Mouse (Mus musculus): ENCODE results near the gene Sos1. TPM values are rescaled to one million over a fixed set of nuclear protein-coding genes. Genes with fewer than 3 reads are reported as not detected.

Gene Sos1
- polyA plus RNA-seq, 1 experiment from 2014 or later: 2.2 TPM

GRCm38 (mm10) chr17:80505766-80506165 is 25.5 kb upstream of the Sos1 start:
- H3K27ac ChIP-seq (replicated peaks): no peak overlapping the region
- no peaks in the 10 kb centered on the region for H3K9me3 ChIP-seq (ENCODE audit: control insufficient read depth, low read length)
- DNase-seq (ENCODE audit: low spot score): no peak
- no peak for ATAC-seq (ENCODE audit: low FRiP score, low TSS enrichment)
- no peak overlapping the region for H3K4me2 ChIP-seq (replicated peaks; ENCODE audit: low read depth)
- 79% methylated on average over 6 of the region's 6 CpGs for WGBS
- H3K9ac ChIP-seq (ENCODE audit: low read length): no peak overlapping the region
- TF ChIP-seq CTCF (IDR thresholded peaks at IDR 0.05; ENCODE audit: low read depth) (no peak), EP300 (optimal IDR thresholded peaks at IDR 0.05) (no peak)
- H3K4me1 ChIP-seq (replicated peaks; ENCODE audit: control insufficient read depth, insufficient read depth): no peaks in the 10 kb centered on the region
- no peaks in the 10 kb centered on the region for H3K36me3 ChIP-seq (ENCODE audit: control insufficient read depth, insufficient read depth, low read length)
- H3K4me3 ChIP-seq (ENCODE audit: low read depth, low read length): no peak overlapping the region
- H3K27me3 ChIP-seq (ENCODE audit: control insufficient read depth, insufficient read depth, low read length): no peaks in the 10 kb centered on the region

- no peaks in the 10 kb centered on the region for H3K4me1 ChIP-seq (replicated peaks; ENCODE audit: control insufficient read depth, insufficient read depth)
- H3K4me3 ChIP-seq (ENCODE audit: low read depth, low read length): no peak overlapping the region
- DNase-seq (ENCODE audit: low spot score) (no peak), ATAC-seq (ENCODE audit: low FRiP score, low TSS enrichment) (no peak)
- no peak overlapping the region for H3K27ac ChIP-seq (replicated peaks)
- H3K4me2 ChIP-seq (replicated peaks; ENCODE audit: low read depth): no peak overlapping the region
- H3K9ac ChIP-seq (ENCODE audit: low read length): no peak overlapping the region
- no peaks in the 10 kb centered on the region for H3K36me3 ChIP-seq (ENCODE audit: control insufficient read depth, insufficient read depth, low read length)
- H3K9me3 ChIP-seq (ENCODE audit: control insufficient read depth, low read length): no peaks in the 10 kb centered on the region
- H3K27me3 ChIP-seq (ENCODE audit: control insufficient read depth, insufficient read depth, low read length): no peaks in the 10 kb centered on the region
- 85% methylated on average over 4 of the region's 4 CpGs for WGBS
- TF ChIP-seq EP300 (optimal IDR thresholded peaks at IDR 0.05) (no peak), CTCF (IDR thresholded peaks at IDR 0.05; ENCODE audit: low read depth) (no peak)
These were observed 25.1 kb upstream of the Sos1 start for GRCm38 (mm10) chr17:80505342-80505741.

- Histone ChIP-seq H3K4me2 (replicated peaks; ENCODE audit: low read depth) (no peak overlapping the region), H3K27ac (replicated peaks) (no peak overlapping the region), H3K36me3 (ENCODE audit: control insufficient read depth, insufficient read depth, low read length) (no peaks in the 10 kb centered on the region), H3K9me3 (ENCODE audit: control insufficient read depth, low read length) (no peaks in the 10 kb centered on the region), H3K27me3 (ENCODE audit: control insufficient read depth, insufficient read depth, low read length) (no peaks in the 10 kb centered on the region), H3K4me3 (ENCODE audit: low read depth, low read length) (no peak overlapping the region), H3K4me1 (replicated peaks; ENCODE audit: control insufficient read depth, insufficient read depth) (no peaks in the 10 kb centered on the region), H3K9ac (ENCODE audit: low read length) (no peak overlapping the region)
- ATAC-seq (ENCODE audit: low FRiP score, low TSS enrichment) (no peak), DNase-seq (ENCODE audit: low spot score) (no peak)
- 67% methylated on average over 2 of the region's 2 CpGs for WGBS
- TF ChIP-seq CTCF (IDR thresholded peaks at IDR 0.05; ENCODE audit: low read depth): no peak
- no peak for TF ChIP-seq EP300 (optimal IDR thresholded peaks at IDR 0.05)
These were observed 21.5 kb upstream of the Sos1 start for GRCm38 (mm10) chr17:80501805-80502172.

GRCm38 (mm10) chr17:80501037-80501804 is 21.0 kb upstream of the Sos1 start:
- H3K27me3 ChIP-seq (ENCODE audit: control insufficient read depth, insufficient read depth, low read length): no peaks in the 10 kb centered on the region
- H3K36me3 ChIP-seq (ENCODE audit: control insufficient read depth, insufficient read depth, low read length): no peaks in the 10 kb centered on the region
- no peaks in the 10 kb centered on the region for H3K9me3 ChIP-seq (ENCODE audit: control insufficient read depth, low read length)
- ATAC-seq (ENCODE audit: low FRiP score, low TSS enrichment) (no peak), DNase-seq (ENCODE audit: low spot score) (no peak)
- no peak overlapping the region for H3K27ac ChIP-seq (replicated peaks)
- H3K4me1 ChIP-seq (replicated peaks; ENCODE audit: control insufficient read depth, insufficient read depth): no peaks in the 10 kb centered on the region
- H3K4me2 ChIP-seq (replicated peaks; ENCODE audit: low read depth): no peak overlapping the region
- no peak overlapping the region for H3K9ac ChIP-seq (ENCODE audit: low read length)
- TF ChIP-seq EP300 (optimal IDR thresholded peaks at IDR 0.05) (no peak), CTCF (IDR thresholded peaks at IDR 0.05; ENCODE audit: low read depth) (no peak)
- 63% methylated on average over 5 of the region's 5 CpGs for WGBS
- no peak overlapping the region for H3K4me3 ChIP-seq (ENCODE audit: low read depth, low read length)

GRCm38 (mm10) chr17:80500025-80500424 is 19.8 kb upstream of the Sos1 start:
- Histone ChIP-seq H3K4me3 (ENCODE audit: low read depth, low read length) (no peak overlapping the region), H3K4me2 (replicated peaks; ENCODE audit: low read depth) (no peak overlapping the region), H3K27me3 (ENCODE audit: control insufficient read depth, insufficient read depth, low read length) (no peaks in the 10 kb centered on the region), H3K9ac (ENCODE audit: low read length) (no peak overlapping the region), H3K36me3 (ENCODE audit: control insufficient read depth, insufficient read depth, low read length) (no peaks in the 10 kb centered on the region), H3K4me1 (replicated peaks; ENCODE audit: control insufficient read depth, insufficient read depth) (no peaks in the 10 kb centered on the region), H3K9me3 (ENCODE audit: control insufficient read depth, low read length) (no peaks in the 10 kb centered on the region), H3K27ac (replicated peaks) (no peak overlapping the region)
- TF ChIP-seq CTCF (IDR thresholded peaks at IDR 0.05; ENCODE audit: low read depth): no peak
- TF ChIP-seq EP300 (optimal IDR thresholded peaks at IDR 0.05): no peak
- ATAC-seq (ENCODE audit: low FRiP score, low TSS enrichment) (no peak), DNase-seq (ENCODE audit: low spot score) (no peak)
- 60% methylated on average over 4 of the region's 4 CpGs for WGBS

GRCm38 (mm10) chr17:80498600-80499268 is 18.5 kb upstream of the Sos1 start:
- WGBS: 53% methylated on average over 11 of the region's 11 CpGs
- TF ChIP-seq CTCF (IDR thresholded peaks at IDR 0.05; ENCODE audit: low read depth) (no peak), EP300 (optimal IDR thresholded peaks at IDR 0.05) (no peak)
- H3K9me3 ChIP-seq (ENCODE audit: control insufficient read depth, low read length): no peaks in the 10 kb centered on the region
- H3K4me3 ChIP-seq (ENCODE audit: low read depth, low read length): no peak overlapping the region
- H3K27ac ChIP-seq (replicated peaks): no peak overlapping the region
- no peaks in the 10 kb centered on the region for H3K4me1 ChIP-seq (replicated peaks; ENCODE audit: control insufficient read depth, insufficient read depth)
- DNase-seq (ENCODE audit: low spot score): no peak
- H3K27me3 ChIP-seq (ENCODE audit: control insufficient read depth, insufficient read depth, low read length): no peaks in the 10 kb centered on the region
- H3K9ac ChIP-seq (ENCODE audit: low read length): no peak overlapping the region
- H3K36me3 ChIP-seq (ENCODE audit: control insufficient read depth, insufficient read depth, low read length): no peaks in the 10 kb centered on the region
- no peak for ATAC-seq (ENCODE audit: low FRiP score, low TSS enrichment)
- H3K4me2 ChIP-seq (replicated peaks; ENCODE audit: low read depth): no peak overlapping the region
